Mouse (Mus musculus) right cerebral cortex, adult 2 months (tissue): ENCODE data around the gene Frmd4b.

Source experiments
- DNase-seq, 2 experiments: peaks; one replicate each; pipeline ENCODE4 v3.0.0; 2021 to 2022; ENCODE audit warnings: low spot score in 2 of 2

Gene Frmd4b

GRCm38 (mm10) chr6:97617266-97617743 lies at the start of gene Frmd4b:
Frmd4b (minus strand) TSS chr6:97617541.
- peak; percentile 66 to 72 for DNase-seq

DNA sequence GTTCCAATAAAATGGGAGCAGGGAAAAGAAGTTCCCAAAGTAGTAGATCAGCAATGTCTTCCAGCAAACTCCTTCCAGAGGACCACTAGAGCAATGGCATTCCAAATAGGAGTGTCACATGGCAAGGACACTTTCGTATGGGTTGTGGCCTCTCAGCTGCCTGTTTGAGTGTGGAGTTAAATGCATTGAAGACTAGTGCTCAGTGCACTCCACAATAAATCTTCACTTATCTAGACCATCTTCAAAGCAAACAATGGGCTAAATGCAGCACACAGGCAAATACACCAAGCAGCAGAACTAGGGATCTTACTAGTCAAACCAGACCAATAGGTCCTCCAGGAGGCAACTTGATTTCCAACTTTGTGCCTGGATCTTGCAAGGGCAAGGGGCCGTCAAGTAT lies 49.1 kb upstream of the Frmd4b start:
- DNase-seq = no peak

DNA sequence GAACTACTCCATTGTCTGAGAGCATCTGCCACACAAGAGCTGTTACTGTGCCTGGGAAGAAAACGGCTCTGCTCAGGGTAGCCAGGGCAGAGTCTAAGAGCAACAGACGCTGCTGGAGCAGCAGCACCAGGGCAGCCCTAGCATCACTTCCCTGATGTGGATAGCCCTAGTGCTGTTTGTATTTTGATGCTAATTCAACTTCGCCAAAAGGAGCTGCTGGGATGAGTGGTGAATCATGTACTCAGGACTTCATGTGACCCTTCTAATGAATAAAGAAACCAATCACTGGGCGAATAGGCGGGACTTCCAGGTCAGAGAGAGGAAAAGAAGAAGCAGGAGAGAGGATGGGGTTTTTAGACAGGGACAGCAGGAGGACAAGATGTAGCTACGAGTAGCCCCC lies 41.6 kb upstream of the Frmd4b start:
- DNase-seq = no peak

DNA sequence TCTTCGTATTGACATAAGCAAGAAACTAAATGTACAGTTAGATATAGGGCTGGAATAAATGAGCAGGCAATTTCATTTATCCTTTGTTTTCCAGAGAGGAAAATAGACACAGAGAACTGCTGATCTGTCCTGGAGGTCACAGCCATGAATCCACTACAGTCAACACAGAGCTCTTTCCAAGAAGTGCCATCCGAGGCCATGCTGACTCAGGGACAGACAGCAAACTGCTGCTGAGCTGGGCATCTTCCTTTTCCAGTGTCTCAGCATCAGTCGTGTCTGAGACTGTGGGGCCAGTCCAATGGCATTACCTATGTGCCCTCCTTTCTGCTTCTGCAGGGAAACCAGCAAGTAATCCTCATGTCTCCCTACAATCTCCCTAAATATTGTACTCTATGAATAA lies 38.6 kb upstream of the Frmd4b start:
- DNase-seq = no peak

DNA sequence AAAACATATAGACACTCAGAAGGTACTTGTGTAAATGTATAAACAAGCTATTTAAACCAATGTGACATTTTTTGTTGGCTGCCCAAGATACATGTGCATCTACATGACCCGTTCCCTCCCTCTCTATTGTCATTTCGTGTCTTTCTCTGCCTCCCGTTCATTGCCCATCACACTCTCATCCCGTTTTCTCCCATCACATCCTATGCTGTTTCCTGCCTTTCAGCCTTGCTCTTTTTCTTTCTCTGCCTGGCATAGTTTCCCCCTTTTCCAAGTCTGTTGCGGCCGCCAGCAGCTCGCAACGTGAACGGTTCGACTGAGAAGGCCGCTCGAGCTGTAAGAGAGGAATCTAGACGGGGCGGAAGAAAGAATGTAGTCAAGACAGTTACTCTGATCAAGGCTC lies 30.2 kb upstream of the Frmd4b start:
- DNase-seq = no peak

DNA sequence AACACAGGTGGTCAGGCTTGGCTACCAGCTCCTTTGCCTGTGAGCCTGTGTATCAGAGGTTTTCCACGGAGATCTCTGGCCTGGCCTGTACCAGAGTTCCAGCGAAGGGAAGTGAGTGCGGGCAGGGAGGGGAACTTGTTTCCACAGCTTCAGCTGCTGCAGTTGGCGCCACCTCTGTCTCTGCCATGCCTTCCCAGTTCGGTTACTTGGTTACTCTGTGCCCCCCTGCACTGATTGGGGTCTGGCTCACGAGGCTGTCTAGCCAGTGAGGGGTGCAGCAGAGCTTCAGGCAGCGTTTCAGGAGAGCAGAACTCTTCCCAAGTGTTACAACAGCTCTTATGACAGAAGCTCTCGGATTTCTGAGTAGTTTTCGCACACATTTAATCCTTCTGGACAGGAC lies 6.0 kb upstream of the Frmd4b start:
- DNase-seq = no peak

GRCm38 (mm10) chr6:97622236-97622635 lies 4.9 kb upstream of the Frmd4b start:
- DNase-seq = no peak

DNA sequence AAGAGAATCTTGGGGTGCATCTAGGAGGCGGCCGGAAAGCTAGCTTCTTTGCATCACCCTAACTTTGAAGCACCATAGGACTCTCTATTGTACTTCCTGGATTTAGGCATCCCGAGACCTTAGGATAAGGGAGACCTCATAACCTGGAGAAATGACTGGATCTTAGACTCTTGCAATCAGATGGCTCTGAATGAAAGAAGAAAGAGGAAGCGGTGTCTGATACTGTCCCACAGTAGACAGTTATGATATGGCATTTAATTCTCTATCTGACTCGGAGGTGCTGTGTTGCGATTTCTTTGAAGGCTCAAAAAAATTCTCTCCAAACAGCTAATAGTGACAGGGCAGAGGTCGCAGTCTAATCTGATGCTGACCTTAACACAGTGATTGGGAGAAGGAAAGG lies 433 bp upstream of the Frmd4b start:
- DNase-seq = no peak

DNA sequence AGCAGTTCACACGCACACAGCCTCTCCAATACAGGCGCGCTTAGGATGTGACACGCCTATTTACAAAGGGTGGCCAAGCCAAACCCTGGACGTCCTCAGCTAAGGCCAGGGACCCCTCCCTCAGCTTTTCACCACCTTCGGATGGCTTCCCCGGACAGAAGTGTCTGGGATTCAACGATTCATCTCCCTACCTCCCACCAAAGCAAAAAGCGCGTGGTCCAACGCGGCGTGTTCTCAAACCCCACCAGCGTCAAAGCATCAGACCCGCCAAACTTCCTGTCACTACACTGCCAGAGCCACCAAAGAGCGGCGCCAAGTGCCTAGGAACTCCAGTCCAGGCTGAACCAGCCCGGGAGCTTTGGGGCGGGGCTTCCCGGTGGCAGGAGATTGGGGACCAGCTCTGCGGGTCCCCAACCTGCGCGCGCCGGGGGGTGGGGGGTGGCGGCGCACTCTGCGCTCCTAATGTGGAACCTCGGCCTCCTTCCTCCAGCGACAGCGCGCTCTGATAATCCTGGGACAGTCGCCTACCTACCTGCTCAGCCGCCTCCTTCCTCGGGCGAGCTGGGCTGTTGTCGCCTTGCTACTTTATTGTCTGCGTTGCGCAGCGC lies 579 bp downstream of the Frmd4b start:
- DNase-seq = peak in 1 of 2 experiments; percentile 46

- peak in 1 of 2 experiments; percentile 6 for DNase-seq
These were observed 1.4 kb downstream of the Frmd4b start for GRCm38 (mm10) chr6:97615901-97616461.

GRCm38 (mm10) chr6:97614179-97614578 lies 3.2 kb downstream of the Frmd4b start:
- no peak for DNase-seq

DNA sequence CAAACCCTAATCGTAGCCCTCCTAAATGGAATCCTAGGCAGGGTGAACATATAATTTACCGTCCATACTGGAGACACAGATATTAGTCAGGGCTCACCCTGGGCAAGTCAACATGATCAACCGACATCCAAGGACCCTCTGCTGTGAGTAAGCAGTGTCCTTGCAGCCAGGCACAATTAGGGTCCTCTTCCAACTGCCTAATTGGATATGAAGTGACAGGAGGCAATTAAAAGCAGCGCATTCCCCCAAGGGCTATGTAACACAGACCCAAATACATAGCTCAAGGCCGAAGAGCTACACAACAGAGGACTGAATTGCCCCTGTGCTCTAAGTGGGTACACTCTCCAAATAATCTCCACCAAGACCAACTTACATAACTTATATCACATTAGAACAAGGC lies 4.5 kb downstream of the Frmd4b start:
- no peak for DNase-seq

DNA sequence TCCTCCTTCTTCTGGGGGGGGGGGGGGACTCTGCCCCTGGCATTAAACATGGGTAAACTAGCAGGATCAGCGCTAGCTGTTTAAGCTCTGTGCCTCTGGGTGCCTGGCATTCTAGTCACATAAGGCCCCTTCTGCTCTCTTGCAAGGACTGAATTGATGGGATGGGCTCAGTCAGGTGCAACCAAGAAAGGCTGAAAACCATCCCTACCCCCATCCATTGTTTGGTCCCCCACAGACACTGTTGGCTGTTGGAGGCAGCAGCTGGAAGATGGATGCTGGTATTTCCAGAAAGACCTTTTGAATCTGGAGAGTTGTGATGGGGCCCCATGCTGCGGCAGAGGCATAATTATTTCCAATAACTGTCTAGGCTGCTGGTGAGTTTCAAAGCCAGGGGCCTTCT lies 7.3 kb downstream of the Frmd4b start:
- DNase-seq = no peak

GRCm38 (mm10) chr6:97607646-97608045 lies 9.7 kb downstream of the Frmd4b start:
- DNase-seq = no peak

GRCm38 (mm10) chr6:97595218-97595617 lies 22.1 kb downstream of the Frmd4b start:
- DNase-seq = no peak

GRCm38 (mm10) chr6:97594589-97594988 lies 22.8 kb downstream of the Frmd4b start:
- no peak for DNase-seq

- DNase-seq = no peak
These were observed 27.1 kb downstream of the Frmd4b start for GRCm38 (mm10) chr6:97590230-97590629.

DNA sequence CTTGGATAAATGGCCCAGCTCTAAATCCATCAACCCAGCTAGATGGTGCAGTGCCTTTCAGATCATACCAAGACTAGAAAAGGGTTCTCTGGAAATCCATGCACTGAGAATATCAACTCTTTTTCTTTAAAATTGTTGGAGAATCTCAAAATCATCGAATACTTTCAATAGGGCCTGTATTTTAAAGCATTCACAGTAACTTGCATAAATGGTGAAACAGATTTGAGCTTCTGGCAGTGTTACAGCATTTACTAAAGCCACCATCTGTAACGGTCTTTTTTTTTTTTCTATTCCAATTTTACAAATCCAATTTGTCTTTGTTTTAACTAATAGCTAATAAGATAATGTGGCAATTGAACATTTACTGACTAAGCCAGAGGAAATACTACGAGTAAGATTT lies 27.8 kb downstream of the Frmd4b start:
- no peak for DNase-seq

- DNase-seq = no peak
These were observed 28.3 kb downstream of the Frmd4b start for GRCm38 (mm10) chr6:97589031-97589430.

DNA sequence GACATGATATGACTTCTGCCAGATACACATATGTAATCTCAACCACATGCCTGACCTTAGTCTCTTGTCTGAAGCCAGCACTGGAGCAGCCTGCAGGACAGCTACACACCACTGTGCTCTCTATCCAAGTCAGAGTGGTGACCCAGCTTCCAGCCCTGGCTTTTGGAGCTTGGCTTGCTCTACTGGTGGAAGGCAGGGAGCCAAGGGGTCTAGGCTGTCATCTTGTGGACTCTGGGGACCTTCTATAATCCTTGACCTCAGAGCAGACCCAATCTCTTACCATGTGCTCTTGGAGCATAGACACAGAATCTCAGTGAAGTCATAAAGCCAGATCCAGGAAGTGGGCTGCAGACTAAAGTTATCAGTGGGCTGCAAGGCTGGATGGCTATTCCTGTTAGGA lies 30.7 kb downstream of the Frmd4b start:
- DNase-seq = no peak

GRCm38 (mm10) chr6:97586024-97586423 lies 31.3 kb downstream of the Frmd4b start:
- no peak for DNase-seq

GRCm38 (mm10) chr6:97582748-97583147 lies 34.6 kb downstream of the Frmd4b start:
- DNase-seq = no peak

- no peak for DNase-seq
These were observed 35.4 kb downstream of the Frmd4b start for GRCm38 (mm10) chr6:97581941-97582340.

DNA sequence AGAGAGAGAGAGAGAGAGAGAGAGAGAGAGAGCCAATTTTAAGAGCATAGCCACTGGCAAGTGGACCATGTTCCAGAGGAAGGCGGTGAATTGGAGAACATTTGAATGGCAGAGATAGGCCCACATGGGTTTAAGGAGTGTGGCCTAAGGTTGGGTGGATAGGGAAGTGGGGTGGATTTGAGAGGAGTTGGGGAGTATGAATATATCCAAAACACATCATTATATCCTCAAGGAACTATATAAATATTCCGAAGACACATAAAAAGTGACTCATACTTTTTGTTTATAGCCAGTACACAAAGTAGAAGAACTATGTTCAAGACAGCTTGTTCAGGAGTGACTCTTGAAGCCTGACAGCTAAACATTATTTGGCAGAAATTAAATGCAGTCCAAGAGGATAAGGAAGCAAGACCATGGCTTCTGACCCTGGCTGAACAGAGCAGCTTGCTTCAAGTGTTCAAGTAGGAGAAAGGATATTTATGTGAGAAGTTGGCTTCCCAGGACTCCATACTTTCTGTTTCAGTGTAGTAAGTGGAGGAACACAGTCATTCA lies 36.8 kb downstream of the Frmd4b start:
- no peak for DNase-seq
